ENCODE assay signal across 12 mouse cellular contexts in genomic region chr7:35041286-35042208, GRCm38 (mm10). TPM values are rescaled to one million over a fixed set of nuclear protein-coding genes. Genes with fewer than 3 reads are reported as not detected.
DNase-seq lines count a peak whose midpoint lies in the region; ATAC-seq and TF ChIP-seq lines count a peak whose summit lies in the region.
"Had no signal": no experiment of that assay in that cellular context is flagged by ENCODE, and none has a peak within 500 bp of the region (broad histone marks: within the 10 kb centered on the region; RNA-seq: fewer than 3 reads in every experiment).

No protein-coding gene starts in this region.

- DNase-seq in liver, postnatal 0 days: no peak
- DNase-seq in liver: no peak
- peak; percentile 46 for DNase-seq in lung, postnatal 36 days
- no peak for DNase-seq in testis, postnatal 10 days (ENCODE audit: low spot score)
- DNase-seq in hindbrain, embryonic 10.5 days (ENCODE audit: low spot score): no peak
- DNase-seq: kidney, adult 9 months had no signal

- no peak overlapping the region for H3K4me2 ChIP-seq in forebrain, embryonic 12.5 days
- no peak overlapping the region for H3K4me2 ChIP-seq in forebrain, embryonic 16.5 days (ENCODE audit: low read length)
- no peak overlapping the region for H3K4me2 ChIP-seq in liver, postnatal 0 days (ENCODE audit: low read depth, low read length)
- no peak overlapping the region for H3K4me2 ChIP-seq in embryonic facial prominence, embryonic 13.5 days
- H3K4me2 ChIP-seq: forebrain, embryonic 15.5 days; heart, embryonic 15.5 days had no signal

- no peaks in the 10 kb centered on the region for H3K9me3 ChIP-seq in forebrain, embryonic 12.5 days
- no peaks in the 10 kb centered on the region for H3K9me3 ChIP-seq in forebrain, embryonic 16.5 days (ENCODE audit: control insufficient read depth, low read length)
- H3K9me3 ChIP-seq in liver, postnatal 0 days (ENCODE audit: low read length): no peaks in the 10 kb centered on the region
- no peaks in the 10 kb centered on the region for H3K9me3 ChIP-seq in embryonic facial prominence, embryonic 13.5 days
- no peaks in the 10 kb centered on the region for H3K9me3 ChIP-seq in hindbrain, embryonic 10.5 days
- H3K9me3 ChIP-seq: forebrain, embryonic 15.5 days; heart, embryonic 15.5 days had no signal

- 0 out of 2 replicates have a peak, but pooled peaks cover under 1% of the 10 kb centered on the region for H3K4me1 ChIP-seq in forebrain, embryonic 12.5 days
- peaks cover 2% of the 10 kb centered on the region for H3K4me1 ChIP-seq in forebrain, embryonic 16.5 days (replicated peaks; ENCODE audit: control insufficient read depth, insufficient read depth, low read length)
- peaks cover 14% of the 10 kb centered on the region; the same call in 1 of the 2 replicates for H3K4me1 ChIP-seq in liver, postnatal 0 days (ENCODE audit: insufficient read depth)
- H3K4me1 ChIP-seq in embryonic facial prominence, embryonic 13.5 days: peaks cover 30% of the 10 kb centered on the region
- H3K4me1 ChIP-seq in hindbrain, embryonic 10.5 days (replicated peaks): peaks cover under 1% of the 10 kb centered on the region; the same call in 1 of the 2 replicates

- no peak overlapping the region for H3K9ac ChIP-seq in forebrain, embryonic 12.5 days
- no peak overlapping the region for H3K9ac ChIP-seq in forebrain, embryonic 16.5 days (replicated peaks; ENCODE audit: low read depth, low read length)
- H3K9ac ChIP-seq in liver, postnatal 0 days (replicated peaks): 0 out of 2 replicates have a peak overlapping the region, but pooled peaks have one; percentile 3
- H3K9ac ChIP-seq in embryonic facial prominence, embryonic 13.5 days: no peak overlapping the region
- H3K9ac ChIP-seq: forebrain, embryonic 15.5 days; heart, embryonic 15.5 days; liver, embryonic 14.5 days had no signal

- peaks cover 42% of the 10 kb centered on the region for H3K36me3 ChIP-seq in forebrain, embryonic 12.5 days (replicated peaks)
- peaks cover 13% of the 10 kb centered on the region for H3K36me3 ChIP-seq in forebrain, embryonic 16.5 days (ENCODE audit: control insufficient read depth, insufficient read depth)
- peaks cover 43% of the 10 kb centered on the region for H3K36me3 ChIP-seq in liver, postnatal 0 days (replicated peaks; ENCODE audit: insufficient read depth, low read length)
- H3K36me3 ChIP-seq in embryonic facial prominence, embryonic 13.5 days: peaks cover 72% of the 10 kb centered on the region
- peaks cover 88% of the 10 kb centered on the region for H3K36me3 ChIP-seq in hindbrain, embryonic 10.5 days

- no peak for ATAC-seq in forebrain, embryonic 12.5 days (ENCODE audit: low FRiP score)
- ATAC-seq in forebrain, embryonic 16.5 days: no peak
- peak; percentile 48; the same call in 1 of the 2 replicates for ATAC-seq in liver, postnatal 0 days
- ATAC-seq in embryonic facial prominence, embryonic 13.5 days (ENCODE audit: insufficient number of reproducible peaks, insufficient read depth, low FRiP score, low TSS enrichment, low read depth): no peak
- ATAC-seq: forebrain, embryonic 15.5 days had no signal

- H3K27me3 ChIP-seq in forebrain, embryonic 12.5 days: no peaks in the 10 kb centered on the region
- H3K27me3 ChIP-seq in forebrain, embryonic 16.5 days (replicated peaks; ENCODE audit: control insufficient read depth, insufficient read depth, low read length): no peaks in the 10 kb centered on the region
- no peaks in the 10 kb centered on the region for H3K27me3 ChIP-seq in liver, postnatal 0 days (ENCODE audit: insufficient read depth, low read length)
- no peaks in the 10 kb centered on the region for H3K27me3 ChIP-seq in embryonic facial prominence, embryonic 13.5 days
- no peaks in the 10 kb centered on the region for H3K27me3 ChIP-seq in hindbrain, embryonic 10.5 days (ENCODE audit: insufficient read depth, poor library complexity, severe bottlenecking)
- H3K27me3 ChIP-seq: forebrain, embryonic 15.5 days; heart, embryonic 15.5 days had no signal

- H3K4me3 ChIP-seq in forebrain, embryonic 12.5 days (replicated peaks): no peak overlapping the region
- H3K4me3 ChIP-seq in forebrain, embryonic 16.5 days (replicated peaks; ENCODE audit: low read length): no peak overlapping the region
- no peak overlapping the region for H3K4me3 ChIP-seq in liver, postnatal 0 days (ENCODE audit: low read depth, low read length)
- H3K4me3 ChIP-seq in embryonic facial prominence, embryonic 13.5 days: no peak overlapping the region
- H3K4me3 ChIP-seq in hindbrain, embryonic 10.5 days: no peak overlapping the region
- H3K4me3 ChIP-seq: forebrain, embryonic 15.5 days; heart, embryonic 15.5 days had no signal

- 0 out of 2 replicates have a peak overlapping the region, but pooled peaks have one; percentile 20 for H3K27ac ChIP-seq in forebrain, embryonic 12.5 days
- H3K27ac ChIP-seq in forebrain, embryonic 16.5 days (ENCODE audit: low read length): no peak overlapping the region
- 0 out of 2 replicates have a peak overlapping the region, but pooled peaks have one; percentile 3 for H3K27ac ChIP-seq in liver, postnatal 0 days (ENCODE audit: low read depth)
- H3K27ac ChIP-seq in embryonic facial prominence, embryonic 13.5 days: 0 out of 2 replicates have a peak overlapping the region, but pooled peaks have one; percentile 76
- no peak overlapping the region for H3K27ac ChIP-seq in hindbrain, embryonic 10.5 days
- H3K27ac ChIP-seq: forebrain, embryonic 15.5 days; heart, embryonic 15.5 days; liver, embryonic 14.5 days had no signal

- 72% methylated on average over 2 of the region's 2 CpGs for WGBS in forebrain, embryonic 12.5 days
- WGBS in forebrain, embryonic 16.5 days: 64% methylated on average over 2 of the region's 2 CpGs
- 61% methylated on average over 2 of the region's 2 CpGs for WGBS in liver, postnatal 0 days (ENCODE audit: insufficient replicate concordance)
- WGBS in embryonic facial prominence, embryonic 13.5 days: 66% methylated on average over 2 of the region's 2 CpGs
- WGBS in hindbrain, embryonic 10.5 days: 88% methylated on average over 2 of the region's 2 CpGs

- no peak for TF ChIP-seq EP300 in liver, postnatal 0 days (IDR thresholded peaks at IDR 0.05; ENCODE audit: low read depth)

- no peak for TF ChIP-seq CTCF in liver, postnatal 0 days (IDR thresholded peaks at IDR 0.05; ENCODE audit: low read depth)

RNA-seq across cellular contexts. Expression of gene Cebpg, which starts 14.8 kb away (rescaled TPM):
- 63.6 and 68.3 TPM in 2 replicates for polyA plus RNA-seq in forebrain, embryonic 12.5 days (2016; fragmentation: Nextera tagmentation; extraction: Ambion mirVana)
- 48.4 and 54.8 TPM in 2 replicates for polyA plus RNA-seq in forebrain, embryonic 16.5 days (2015; fragmentation: Nextera tagmentation; extraction: Ambion mirVana)
- 30.8 and 35.2 TPM in 2 replicates for polyA plus RNA-seq in liver, postnatal 0 days (2015; fragmentation: Nextera tagmentation; extraction: Ambion mirVana)
- polyA plus RNA-seq in embryonic facial prominence, embryonic 13.5 days (2015; fragmentation: Nextera tagmentation; extraction: Ambion mirVana): 52.5 and 54.8 TPM in 2 replicates
- 36.5 and 44.6 TPM in 2 replicates for polyA plus RNA-seq in hindbrain, embryonic 10.5 days (2016; fragmentation: Nextera tagmentation; extraction: Ambion mirVana)

Comparison
In these comparisons a context has a peak if more than half of its experiments do, and no peak if none do; other contexts are left out.
1. H3K27ac ChIP-seq: peak in forebrain, embryonic 12.5 days (single experiment), liver, postnatal 0 days (single experiment) and embryonic facial prominence, embryonic 13.5 days (single experiment); none in forebrain, embryonic 16.5 days (single experiment) and hindbrain, embryonic 10.5 days (single experiment).